Mouse (Mus musculus): ENCODE measurements around the gene Pofut2.

DNA sequence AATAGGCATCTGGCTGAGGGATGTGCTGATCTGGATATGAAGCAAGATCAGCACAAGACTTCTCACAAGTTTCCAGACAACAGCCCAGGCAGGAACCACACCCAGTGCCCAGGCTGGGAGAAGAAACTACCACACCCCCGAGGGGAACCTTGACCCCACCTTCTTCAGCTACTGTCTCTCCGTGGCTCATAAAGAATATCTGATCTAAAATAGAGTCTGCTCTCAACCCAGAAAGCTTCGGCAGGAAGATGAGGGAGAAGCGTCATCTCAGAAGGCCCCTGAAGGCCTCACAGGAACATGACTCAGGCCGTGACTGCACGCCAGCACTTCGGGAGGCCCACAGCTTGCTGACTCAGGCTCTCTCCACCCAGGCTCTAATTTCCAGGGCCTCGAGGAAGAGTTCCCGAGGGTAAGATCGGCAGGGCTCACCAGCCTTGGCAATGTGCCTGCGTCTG is 47.9 kb upstream of the Pofut2 start:
- TF ChIP-seq CTCF (IDR thresholded peaks at IDR 0.05; ENCODE audit: extremely low read depth, insufficient read length, insufficient replicate concordance, low read depth, low read length) (no peak), POLR2A (IDR thresholded peaks at IDR 0.05; ENCODE audit: low read depth, low read length) (no peak)

All from small intestine, adult 2 months (tissue).